Mouse (Mus musculus) frontal cortex, postnatal 25 days (tissue): ENCODE data around the gene Zfp286.

ENCODE experiments used
- DNase-seq, 2 experiments: peaks; one replicate each; pipeline ENCODE4 v3.0.0; 2022; ENCODE audit warnings: low spot score in 2 of 2

Zfp286 gene

DNA sequence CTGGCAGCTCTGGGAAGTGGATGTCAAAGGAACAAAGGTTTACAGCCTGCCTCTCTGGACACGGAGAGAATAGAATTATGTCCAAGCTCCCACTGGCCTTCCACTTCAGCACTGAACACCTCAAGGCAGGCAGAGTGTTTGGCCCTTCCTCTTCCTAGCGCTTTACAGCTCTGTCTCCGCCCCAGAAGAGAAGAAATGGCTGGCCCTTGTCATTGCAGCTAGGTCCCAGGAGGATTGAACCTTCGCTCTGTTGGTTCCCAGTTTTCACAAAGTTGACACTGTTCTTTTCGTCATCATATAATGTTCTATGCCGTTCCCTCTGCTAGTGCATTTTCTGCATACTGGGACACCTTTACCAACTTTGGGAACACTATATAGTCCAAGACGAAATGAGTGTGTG, 81.0 kb downstream of the Zfp286 start:
- no peak for DNase-seq

DNA sequence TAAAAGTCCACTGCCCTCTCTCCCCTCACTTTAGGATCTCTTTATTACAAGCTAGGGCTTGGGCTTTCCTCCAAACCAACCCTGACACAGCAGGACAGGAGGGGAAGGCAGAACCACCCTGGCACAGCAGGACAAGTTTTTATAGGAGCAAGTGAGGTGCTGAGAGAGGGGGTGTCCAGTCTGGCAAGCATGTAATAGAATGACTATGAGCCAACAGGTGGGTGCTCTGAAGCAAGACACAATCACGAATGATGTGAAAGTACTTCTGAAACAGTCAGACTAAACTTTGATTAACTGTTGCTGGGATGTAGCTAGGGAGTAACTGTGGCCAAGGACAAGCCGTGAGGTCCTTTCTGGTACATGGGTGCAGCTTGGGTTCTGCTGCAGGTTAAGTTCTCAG, 83.1 kb downstream of the Zfp286 start:
- DNase-seq: no peak
